Mouse (Mus musculus) kidney, adult 2 months (tissue): ENCODE measurements around the gene Gm21970. TPM values are rescaled to one million over a fixed set of nuclear protein-coding genes. Genes with fewer than 3 reads are reported as not detected.

Experiments
- DNase-seq: peaks from one replicate; pipeline ENCODE4 v3.0.0; 2021
- H3K27ac ChIP-seq: fragments of 200-500 bp; 2 replicates; pipeline ENCODE4 v1.5.1; 2012; ENCODE audit warnings: low read depth, low read length, control low read depth, inconsistent platforms; ENCODE audit not compliant: insufficient read depth
- H3K27me3 ChIP-seq: fragments of 200-500 bp; replicated peaks from 2 replicates; pipeline ENCODE4 v1.6.1; 2012; ENCODE audit warnings: mild to moderate bottlenecking, moderate library complexity, low read length, inconsistent platforms; ENCODE audit not compliant: control insufficient read depth, insufficient read depth
- H3K36me3 ChIP-seq: fragments of 200-500 bp; 2 replicates; pipeline ENCODE4 v1.6.1; 2012; ENCODE audit warnings: mild to moderate bottlenecking, moderate library complexity, low read length, inconsistent platforms; ENCODE audit not compliant: control insufficient read depth, insufficient read depth
- H3K4me1 ChIP-seq: fragments of 200-500 bp; 2 replicates; pipeline ENCODE4 v1.6.1; 2011; ENCODE audit warnings: low read length; ENCODE audit not compliant: control insufficient read depth, insufficient read depth
- H3K4me3 ChIP-seq: fragments of 200-500 bp; 2 replicates; pipeline ENCODE4 v1.5.1; 2011; ENCODE audit warnings: mild to moderate bottlenecking, low read depth, low read length, control low read depth; ENCODE audit not compliant: insufficient read depth
- CTCF ChIP-seq: fragments of 200-500 bp; conservative IDR thresholded peaks from 2 replicates; pipeline ENCODE4 v1.5.1; 2011; ENCODE audit warnings: low read depth, mild to moderate bottlenecking, control low read depth, low read length, moderate library complexity, mixed read lengths; ENCODE audit not compliant: insufficient read depth, insufficient read length
- POLR2A ChIP-seq: fragments of 200-500 bp; IDR thresholded peaks from one replicate; pipeline ENCODE4 v1.6.1; 2011; ENCODE audit warnings: low read depth, low read length, control low read depth
- WGBS: fragments of 180-500 bp; shearing (Covaris S2); methylation state at CpG from one replicate; pipeline ENCODE4 v1.1.7; 2018; 5-methylcytosine and 5-hydroxymethylcytosine counted together
- polyA plus RNA-seq: library from polyadenylated mRNA; depleted of rRNA; stranded (reverse); fragments of >200 nt; gene quantifications from 2 replicates; pipeline ENCODE4 v1.2.3, GENCODE M21; 2012; rRNA removed

Gene Gm21970
- polyA plus RNA-seq, 1 experiment, result not detected

DNA sequence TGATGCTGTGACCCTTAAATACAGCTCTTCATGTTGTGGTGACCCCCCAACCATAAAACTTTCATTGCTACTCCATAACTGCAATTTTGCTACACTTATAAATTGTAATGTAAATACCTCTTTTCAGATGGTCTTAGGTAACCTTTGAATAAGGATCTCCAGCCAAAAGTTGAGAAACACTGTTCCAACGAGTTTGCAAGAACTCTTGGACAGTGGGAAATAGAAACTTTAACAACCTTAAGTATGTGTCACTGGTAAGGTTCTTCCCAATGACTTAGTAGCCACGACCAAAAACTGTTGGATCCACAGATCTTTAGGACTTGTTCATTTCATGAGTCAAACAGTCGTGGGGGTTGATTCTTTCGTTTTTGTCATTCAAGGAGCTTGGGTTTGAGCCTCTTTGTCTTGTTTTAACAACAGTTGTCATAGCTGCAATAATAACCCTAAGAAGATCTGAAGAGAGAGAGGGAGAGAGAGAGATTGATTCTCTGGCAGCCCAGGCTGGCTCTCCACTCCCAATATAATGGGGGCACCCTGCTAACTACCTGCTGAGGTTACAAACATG lies 72.4 kb downstream of the Gm21970 start:
- Histone ChIP-seq H3K4me1 (peaks cover 16% of the 10 kb centered on the region), H3K4me3 (peak overlapping the region; percentile 52; the same call in 1 of the 2 replicates), H3K36me3 (no peaks in the 10 kb centered on the region), H3K27me3 (no peaks in the 10 kb centered on the region), H3K27ac (peak overlapping the region; percentile 21; the same call in 1 of the 2 replicates)
- no peak for DNase-seq
- TF ChIP-seq CTCF (no peak), POLR2A (no peak)
- 86% methylated on average over 4 of the region's 4 CpGs for WGBS

DNA sequence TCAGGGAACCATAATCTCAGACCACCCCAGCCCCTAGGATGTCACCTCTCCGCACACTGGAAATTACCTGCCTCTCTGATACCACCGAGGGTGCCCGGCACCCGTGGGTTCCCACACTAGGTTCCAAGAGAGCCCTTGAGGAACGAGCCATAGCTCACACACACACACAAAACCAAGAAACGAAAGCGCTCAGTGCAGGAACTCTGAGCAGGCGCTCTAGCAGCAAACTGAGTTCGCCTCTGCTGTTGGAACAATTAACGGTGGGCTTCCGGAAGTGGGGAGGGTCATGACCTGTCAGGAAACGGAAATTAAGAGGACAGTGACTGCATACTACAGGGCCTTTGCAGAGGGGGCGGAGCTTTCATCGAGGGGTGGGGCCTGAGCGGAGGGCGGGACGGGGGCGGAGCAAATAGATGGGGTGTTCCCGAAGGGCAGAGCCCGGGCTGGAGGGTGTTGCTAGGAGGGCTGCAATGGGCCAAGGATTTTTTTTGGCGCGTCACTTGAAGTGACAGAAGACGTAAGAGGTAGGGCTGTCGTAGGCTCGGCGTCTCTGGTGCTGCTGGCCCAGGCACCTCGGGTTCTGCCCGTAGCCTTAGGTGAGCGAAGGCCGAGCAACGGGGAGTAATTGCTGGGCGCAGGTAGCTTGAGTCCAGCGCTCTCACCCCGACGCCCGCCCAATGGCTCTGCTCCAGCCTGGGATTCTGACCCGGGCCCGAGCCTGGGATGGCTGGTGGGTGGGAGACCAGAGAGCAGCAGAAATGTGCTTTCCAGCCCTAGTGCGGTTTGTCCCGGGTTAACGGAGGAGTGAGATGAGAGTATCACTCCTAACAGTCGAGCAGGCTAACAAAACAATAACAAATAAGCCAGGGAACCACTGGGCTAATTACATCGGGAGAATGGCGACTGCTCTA lies 73.3 kb downstream of the Gm21970 start:
- H3K27me3 ChIP-seq, result no peaks in the 10 kb centered on the region
- peaks cover 16% of the 10 kb centered on the region for H3K4me1 ChIP-seq
- H3K4me3 ChIP-seq, result peak overlapping the region; percentile 59
- TF ChIP-seq POLR2A (no peak), CTCF (no peak)
- peak; percentile 92 for DNase-seq
- H3K36me3 ChIP-seq, result no peaks in the 10 kb centered on the region
- 5% methylated on average over 44 of the region's 44 CpGs for WGBS
- peak overlapping the region; percentile 21; the same call in 1 of the 2 replicates for H3K27ac ChIP-seq

DNA sequence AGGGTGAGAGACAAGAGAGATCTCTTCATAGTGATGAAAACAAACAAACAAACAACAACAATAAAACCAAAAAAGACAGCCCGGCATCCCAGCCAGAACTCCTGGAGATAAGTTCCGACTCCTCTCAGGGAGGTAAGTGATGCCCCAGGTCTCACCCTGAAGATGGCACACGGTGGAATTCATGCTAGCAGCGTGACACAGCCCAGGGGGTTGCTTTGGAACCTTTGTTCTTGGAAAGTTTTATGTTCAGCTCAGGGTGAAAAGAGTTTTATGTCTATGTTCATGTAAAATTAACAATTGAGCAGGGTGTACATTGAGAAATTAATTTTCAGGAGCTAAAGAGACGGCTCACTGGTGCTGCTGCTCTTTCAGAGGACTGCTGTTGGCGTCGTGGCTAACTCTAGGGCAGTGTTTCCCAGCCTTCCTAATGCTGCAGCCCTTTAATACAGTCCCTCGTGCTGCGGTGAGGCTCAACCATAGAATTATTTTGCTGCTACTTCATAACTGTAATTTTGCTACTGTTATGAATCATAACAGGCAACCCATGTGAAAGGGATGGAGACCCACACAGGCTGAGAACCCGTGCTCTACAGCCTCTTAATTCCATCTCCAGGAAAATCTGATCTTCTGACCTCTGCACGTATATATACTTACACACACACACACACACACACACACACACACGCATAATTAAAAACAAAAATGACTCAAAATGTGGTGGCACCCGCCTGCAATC lies 74.2 kb downstream of the Gm21970 start:
- Histone ChIP-seq H3K4me3 (no peak overlapping the region), H3K27me3 (no peaks in the 10 kb centered on the region), H3K36me3 (no peaks in the 10 kb centered on the region), H3K27ac (no peak overlapping the region), H3K4me1 (peaks cover 16% of the 10 kb centered on the region)
- no peak for DNase-seq
- TF ChIP-seq POLR2A, result no peak
- no peak for TF ChIP-seq CTCF
- 33% methylated on average over 13 of the region's 13 CpGs for WGBS

DNA sequence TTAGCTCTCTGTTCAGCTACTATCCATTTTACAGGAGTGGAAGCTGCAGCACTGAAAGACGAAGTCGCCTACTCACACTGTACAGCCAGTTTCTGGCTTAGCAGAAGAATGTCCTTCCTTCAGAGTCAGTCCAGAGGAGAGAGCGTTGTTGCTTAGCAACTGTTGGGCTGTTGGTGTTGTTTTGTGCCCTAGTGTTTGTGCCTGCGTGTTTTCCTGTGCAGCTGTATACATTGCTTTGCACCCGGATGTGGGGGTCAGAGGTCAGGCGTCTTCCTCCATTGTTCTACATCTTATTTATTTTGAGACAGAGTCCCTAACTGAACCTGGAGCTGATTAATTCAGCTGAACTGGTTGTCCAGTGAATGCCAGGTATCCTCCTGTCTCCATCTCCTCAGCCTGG lies 75.0 kb downstream of the Gm21970 start:
- peaks cover 16% of the 10 kb centered on the region for H3K4me1 ChIP-seq
- H3K27me3 ChIP-seq, result no peaks in the 10 kb centered on the region
- TF ChIP-seq CTCF (no peak), POLR2A (no peak)
- no peak overlapping the region for H3K27ac ChIP-seq
- WGBS, result 31% methylated on average over 6 of the region's 6 CpGs
- H3K4me3 ChIP-seq, result no peak overlapping the region
- peak; percentile 49 for DNase-seq
- H3K36me3 ChIP-seq, result no peaks in the 10 kb centered on the region

Other genes with a start within 250 kb of the Gm21970 start
- 0.03 TPM in 1 of 2 replicates, not detected in the other for gene Olig2, start 166.3 kb upstream of the Gm21970 start, polyA plus RNA-seq
- 0.17 and 0.23 TPM in 2 replicates for gene Olig1, start 121.9 kb upstream of the Gm21970 start, polyA plus RNA-seq
- 54.5 and 57.1 TPM in 2 replicates for gene Ifnar2, start 18.9 kb upstream of the Gm21970 start, polyA plus RNA-seq
- gene Il10rb, start 14.4 kb downstream of the Gm21970 start, polyA plus RNA-seq, result 65.8 and 66.0 TPM in 2 replicates
- gene Ifnar1, start 93.5 kb downstream of the Gm21970 start, polyA plus RNA-seq, result 20.8 and 22.2 TPM in 2 replicates
- gene Ifngr2, start 155.4 kb downstream of the Gm21970 start, polyA plus RNA-seq, result 15.1 and 17.7 TPM in 2 replicates
- 39.2 and 40.7 TPM in 2 replicates for gene Tmem50b, start 206.1 kb downstream of the Gm21970 start, polyA plus RNA-seq
- gene Dnajc28, start 227.3 kb downstream of the Gm21970 start, polyA plus RNA-seq, result 3.9 and 5.9 TPM in 2 replicates